Mouse (Mus musculus) hematopoietic multipotent progenitor cell, adult 10-12 weeks (in vitro differentiated cells): ENCODE results near the gene Clcn6. TPM values are rescaled to one million over a fixed set of nuclear protein-coding genes. Genes with fewer than 3 reads are reported as not detected.

Source experiments
- polyA plus RNA-seq: library from polyadenylated mRNA; stranded (reverse); fragments of >175 nt; gene quantifications from 2 replicates; pipeline ENCODE4 v1.2.3, GENCODE M21; 2012; ENCODE audit warnings: low replicate concordance

The Clcn6 gene
- 4.8 and 5.6 TPM in 2 replicates for polyA plus RNA-seq

GRCm38 (mm10) chr4:148038600-148039253, at the start of gene Clcn6, which contains the start of gene Mthfr:
Gene Clcn6, minus strand, starts transcription at chr4:148038821.
Gene Mthfr, plus strand, starts transcription at chr4:148039077.

GRCm38 (mm10) chr4:148087907-148088527, 49.4 kb upstream of the Clcn6 start, which contains the start of gene Agtrap:
Gene Agtrap, minus strand, starts transcription at chr4:148088031.

GRCm38 (mm10) chr4:148000202-148000772, 38.3 kb downstream of the Clcn6 start, which contains the start of gene Nppa:
Gene Nppa, plus strand, starts transcription at chr4:148000722.

GRCm38 (mm10) chr4:147985205-147986132, 53.2 kb downstream of the Clcn6 start, which contains the start of gene Nppb:
Gene Nppb, plus strand, starts transcription at chr4:147985788.

Other genes starting within 250 kb of the Clcn6 start
- 1.2 and 2.1 TPM in 2 replicates for gene Zfp984, start 229.0 kb downstream of the Clcn6 start, polyA plus RNA-seq
- 0.13 and 0.52 TPM in 2 replicates for gene Zfp933, start 190.5 kb downstream of the Clcn6 start, polyA plus RNA-seq
- gene Miip, start 170.0 kb downstream of the Clcn6 start, polyA plus RNA-seq, result 127 and 261 TPM in 2 replicates
- 0.61 and 0.72 TPM in 2 replicates for gene Fv1, start 169.8 kb downstream of the Clcn6 start, polyA plus RNA-seq
- gene Mfn2, start 134.1 kb downstream of the Clcn6 start, polyA plus RNA-seq, result 13.6 and 22.1 TPM in 2 replicates
- 11.9 and 12.5 TPM in 2 replicates for gene Plod1, start 102.1 kb downstream of the Clcn6 start, polyA plus RNA-seq
- 141 and 142 TPM in 2 replicates for gene 2510039O18Rik, start 97.9 kb downstream of the Clcn6 start, polyA plus RNA-seq
- not detected in 2 replicates for gene Nppb, start 53.0 kb downstream of the Clcn6 start, polyA plus RNA-seq
- gene Nppa, start 38.1 kb downstream of the Clcn6 start, polyA plus RNA-seq, result not detected in 2 replicates
- 12.5 and 17.2 TPM in 2 replicates for gene Mthfr, start 256 bp upstream of the Clcn6 start, polyA plus RNA-seq
- 8.4 and 16.3 TPM in 2 replicates for gene Agtrap, start 49.2 kb upstream of the Clcn6 start, polyA plus RNA-seq
- 9.8 and 19.3 TPM in 2 replicates for gene Mad2l2, start 91.6 kb upstream of the Clcn6 start, polyA plus RNA-seq
- gene Draxin, start 91.9 kb upstream of the Clcn6 start, polyA plus RNA-seq, result 0.10 and 0.12 TPM in 2 replicates
- gene Fbxo6, start 113.3 kb upstream of the Clcn6 start, polyA plus RNA-seq, result 19.3 and 30.5 TPM in 2 replicates
- 4.3 and 5.4 TPM in 2 replicates for gene Fbxo44, start 121.7 kb upstream of the Clcn6 start, polyA plus RNA-seq
- gene Fbxo2, start 121.8 kb upstream of the Clcn6 start, polyA plus RNA-seq, result 0.41 TPM in 1 of 2 replicates, not detected in the other
- gene Disp3, start 249.1 kb upstream of the Clcn6 start, polyA plus RNA-seq, result 0.02 and 0.07 TPM in 2 replicates